Mouse (Mus musculus) bone marrow macrophage, adult 2 months (primary cell): ENCODE data around the gene Kat6b. TPM values are rescaled to one million over a fixed set of nuclear protein-coding genes. Genes with fewer than 3 reads are reported as not detected.

Experiments
- H3K27ac ChIP-seq: 2 replicates; pipeline ENCODE4 v1.5.1; 2012; ENCODE audit warnings: low read depth, low read length; ENCODE audit not compliant: insufficient read depth
- H3K4me1 ChIP-seq: 2 replicates; pipeline ENCODE4 v1.6.1; 2012; ENCODE audit warnings: low read length; ENCODE audit not compliant: control insufficient read depth, insufficient read depth
- H3K4me3 ChIP-seq: 2 replicates; pipeline ENCODE4 v1.5.1; 2012; ENCODE audit warnings: mild to moderate bottlenecking, low read length, moderate library complexity; ENCODE audit not compliant: insufficient read depth
- CTCF ChIP-seq: IDR thresholded peaks from 2 replicates; pipeline ENCODE4 v1.5.1; 2012; ENCODE audit warnings: low read depth, mild to moderate bottlenecking, low read length, moderate library complexity
- POLR2A ChIP-seq: IDR thresholded peaks from 2 replicates; pipeline ENCODE4 v1.6.1; 2012; ENCODE audit warnings: mild to moderate bottlenecking, low read depth, low read length, borderline replicate concordance
- polyA plus RNA-seq: library from polyadenylated mRNA; stranded (reverse); fragments of >200 nt; gene quantifications from 2 replicates; pipeline ENCODE4 v1.2.4, GENCODE M21; 2012; ENCODE audit not compliant: missing spikeins, insufficient read depth, insufficient read length

Kat6b gene
- 9.0 and 11.3 TPM in 2 replicates for polyA plus RNA-seq

DNA sequence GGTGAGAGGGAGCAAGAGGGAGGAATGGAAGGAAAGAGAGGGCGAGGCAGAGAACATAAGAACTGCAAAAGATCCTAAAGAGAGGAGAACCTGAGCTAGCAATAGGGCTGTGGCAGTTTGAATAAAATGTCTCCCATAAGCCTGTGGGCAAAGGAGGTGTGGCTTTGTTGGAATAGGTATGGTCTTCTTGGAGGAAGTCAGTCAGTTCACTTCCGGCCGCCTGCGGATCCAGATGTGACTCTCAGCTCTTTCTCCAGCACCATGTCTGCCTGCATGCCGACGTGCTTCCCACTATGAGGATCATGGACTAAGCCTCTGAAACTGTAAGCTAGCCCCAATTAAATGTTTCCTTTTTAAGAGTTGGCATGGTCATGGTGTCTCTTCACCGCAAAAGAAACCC is at the start of gene Kat6b:
Gene Kat6b (plus strand): TSS at position 204 of the 400 bp plus-strand sequence.
- Histone ChIP-seq H3K4me1 (no peaks in the 10 kb centered on the region), H3K27ac (no peak within 1 kb of the TSS), H3K4me3 (no peak within 1 kb of the TSS)
- no peak for TF ChIP-seq CTCF
- no peak for TF ChIP-seq POLR2A

GRCm38 (mm10) chr14:21433415-21433814 is 47.8 kb upstream of the Kat6b start:
- Histone ChIP-seq H3K27ac (no peak overlapping the region), H3K4me1 (no peaks in the 10 kb centered on the region), H3K4me3 (no peak overlapping the region)
- TF ChIP-seq POLR2A (no peak), CTCF (no peak)

DNA sequence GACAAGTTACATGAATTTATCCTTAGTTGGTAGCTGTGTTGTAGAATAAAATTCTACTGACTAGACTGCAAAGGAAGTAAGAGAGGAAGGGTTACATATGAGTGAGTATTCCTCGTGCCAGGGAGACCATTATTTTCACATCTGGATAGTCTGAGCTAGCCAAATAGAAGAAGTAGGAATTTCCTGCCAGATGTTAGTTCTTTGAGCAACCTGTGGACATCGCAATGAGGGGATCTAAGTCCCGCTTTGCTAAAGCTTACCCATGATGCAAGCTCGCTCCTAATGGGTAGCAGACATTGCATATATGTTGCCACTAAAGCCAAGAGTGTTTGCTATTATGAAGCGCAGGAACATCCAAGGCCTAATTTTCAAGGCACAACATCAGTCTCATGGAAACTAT is 47.2 kb upstream of the Kat6b start:
- Histone ChIP-seq H3K4me1 (no peaks in the 10 kb centered on the region), H3K4me3 (no peak overlapping the region), H3K27ac (no peak overlapping the region)
- no peak for TF ChIP-seq CTCF
- TF ChIP-seq POLR2A, result no peak

GRCm38 (mm10) chr14:21434686-21435085 is 46.5 kb upstream of the Kat6b start:
- H3K4me1 ChIP-seq, result no peaks in the 10 kb centered on the region
- no peak overlapping the region for H3K27ac ChIP-seq
- TF ChIP-seq POLR2A, result no peak
- no peak for TF ChIP-seq CTCF
- H3K4me3 ChIP-seq, result no peak overlapping the region

- Histone ChIP-seq H3K4me1 (no peaks in the 10 kb centered on the region), H3K4me3 (no peak overlapping the region)
- TF ChIP-seq CTCF (no peak), POLR2A (no peak)
These were observed 41.4 kb upstream of the Kat6b start for GRCm38 (mm10) chr14:21439785-21440184.

DNA sequence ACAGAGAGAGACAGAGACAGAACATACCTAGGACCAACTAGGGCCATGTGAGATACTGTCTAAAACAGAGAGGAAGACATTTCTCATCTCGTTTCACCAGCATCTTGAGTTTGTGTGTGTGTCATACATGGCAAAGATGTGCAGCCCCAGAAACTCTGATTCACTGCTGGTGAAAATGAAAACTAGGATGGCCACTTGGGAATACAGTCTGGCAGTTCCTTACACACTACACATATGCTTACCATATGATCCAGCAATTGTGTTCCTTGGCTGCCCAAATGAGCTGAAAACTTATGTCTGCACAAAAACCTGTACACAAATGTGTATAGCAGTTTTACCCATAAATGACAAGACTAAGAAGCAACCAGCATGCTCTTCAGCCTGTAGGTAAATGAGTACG is 40.7 kb upstream of the Kat6b start:
- Histone ChIP-seq H3K27ac (no peak overlapping the region), H3K4me1 (no peaks in the 10 kb centered on the region), H3K4me3 (no peak overlapping the region)
- TF ChIP-seq POLR2A (no peak), CTCF (no peak)

More at GRCm38 (mm10) chr14:21439785-21440184, 41.4 kb upstream of the Kat6b start:
- H3K27ac ChIP-seq, result no peak overlapping the region

GRCm38 (mm10) chr14:21441772-21442533 is 39.3 kb upstream of the Kat6b start:
- H3K4me3 ChIP-seq, result no peak overlapping the region
- no peak overlapping the region for H3K27ac ChIP-seq
- no peak for TF ChIP-seq POLR2A
- TF ChIP-seq CTCF, result no peak
- no peaks in the 10 kb centered on the region for H3K4me1 ChIP-seq

- TF ChIP-seq CTCF (no peak), POLR2A (no peak)
- Histone ChIP-seq H3K27ac (no peak overlapping the region), H3K4me1 (no peaks in the 10 kb centered on the region), H3K4me3 (no peak overlapping the region)
These were observed 28.7 kb upstream of the Kat6b start for GRCm38 (mm10) chr14:21452581-21452980.

- Histone ChIP-seq H3K4me1 (no peaks in the 10 kb centered on the region), H3K4me3 (no peak overlapping the region), H3K27ac (no peak overlapping the region)
- TF ChIP-seq POLR2A (no peak), CTCF (no peak)
These were observed 27.3 kb upstream of the Kat6b start for GRCm38 (mm10) chr14:21453896-21454295.

- Histone ChIP-seq H3K4me3 (no peak overlapping the region), H3K27ac (no peak overlapping the region), H3K4me1 (no peaks in the 10 kb centered on the region)
- no peak for TF ChIP-seq POLR2A
- TF ChIP-seq CTCF, result no peak
These were observed 25.4 kb upstream of the Kat6b start for GRCm38 (mm10) chr14:21455654-21456350.
